Mouse (Mus musculus) lung, adult 2 months (tissue): ENCODE measurements around the gene Hoxa10.

Experiments used
- CTCF ChIP-seq: fragments of 200-500 bp; IDR thresholded peaks from 2 replicates; pipeline ENCODE4 v1.5.1; 2011; ENCODE audit warnings: mild to moderate bottlenecking, low read length, control low read depth; ENCODE audit not compliant: insufficient read depth
- POLR2A ChIP-seq: fragments of 200-500 bp; IDR thresholded peaks from 2 replicates; pipeline ENCODE4 v1.6.1; 2011; ENCODE audit warnings: low read depth, mild to moderate bottlenecking, control low read depth, low read length, borderline replicate concordance; ENCODE audit errors: extremely low read depth

GRCm38 (mm10) chr6:52221993-52222685 is 18.5 kb downstream of the Hoxa10 start:
- no peak for TF ChIP-seq POLR2A
- TF ChIP-seq CTCF, result no peak
